Mouse (Mus musculus) left cerebral cortex, adult 8-10 months (tissue): Measurements from ENCODE around the gene Entpd3. TPM values are rescaled to one million over a fixed set of nuclear protein-coding genes. Genes with fewer than 3 reads are reported as not detected.

Experiments
- total RNA-seq, 4 experiments: library from RNA; stranded (reverse); gene quantifications; 2 replicates each; pipeline ENCODE4 v1.2.4; 2022

The Entpd3 gene
- total RNA-seq, 4 experiments from 2014 or later, result 11.5 to 13.4 (median 12.0) TPM

Other genes with a start within 250 kb of the Entpd3 start
- 10 to 100 TPM; 63.9 to 73.0 (median 68.2) TPM for gene Myrip, start 238.3 kb upstream of the Entpd3 start, total RNA-seq
- 100 to 1,000 TPM; 140 to 164 (median 154) TPM for gene Eif1b, start 47.6 kb upstream of the Entpd3 start, total RNA-seq
- gene Rpl14, start 31.6 kb downstream of the Entpd3 start, total RNA-seq, result 100 to 1,000 TPM; 290 to 355 (median 336) TPM